Mouse (Mus musculus) CD4-positive, CD25-positive, alpha-beta regulatory T cell, adult 2 months (primary cell): ENCODE data around the gene Irak2.
A peak's percentile ranks its signal among the peaks of the same experiment; 100 is the strongest.

Experiments used
- DNase-seq: peaks from one replicate; pipeline ENCODE4 v3.0.0-alpha.2; 2012; ENCODE audit warnings: low read depth, low spot score

Gene Irak2

GRCm38 (mm10) chr6:113638302-113639040 lies at the start of gene Irak2:
Irak2 (plus strand) TSS chr6:113638467.
- peak; percentile 97 for DNase-seq

GRCm38 (mm10) chr6:113592637-113593036 lies 45.6 kb upstream of the Irak2 start:
- no peak for DNase-seq

DNA sequence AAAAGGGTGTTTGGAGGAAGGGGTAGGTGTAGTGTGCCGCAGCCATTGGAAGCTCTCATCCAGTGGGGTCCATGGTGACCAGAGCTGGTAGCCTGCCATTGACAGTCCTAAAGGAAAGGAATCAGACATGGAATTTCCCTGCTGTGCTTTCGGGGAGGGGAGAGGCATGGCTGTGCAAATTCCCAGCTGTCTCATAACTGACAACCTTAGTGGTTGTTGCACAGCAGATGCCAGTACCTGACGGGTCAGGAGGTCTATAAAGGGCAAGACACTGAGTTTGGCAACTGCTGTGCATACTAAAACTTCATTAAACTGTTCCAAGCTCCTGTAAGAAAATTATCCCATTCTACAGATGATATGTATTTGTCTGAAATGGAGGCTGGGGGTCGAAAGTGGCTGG lies 40.3 kb upstream of the Irak2 start:
- DNase-seq: no peak

DNA sequence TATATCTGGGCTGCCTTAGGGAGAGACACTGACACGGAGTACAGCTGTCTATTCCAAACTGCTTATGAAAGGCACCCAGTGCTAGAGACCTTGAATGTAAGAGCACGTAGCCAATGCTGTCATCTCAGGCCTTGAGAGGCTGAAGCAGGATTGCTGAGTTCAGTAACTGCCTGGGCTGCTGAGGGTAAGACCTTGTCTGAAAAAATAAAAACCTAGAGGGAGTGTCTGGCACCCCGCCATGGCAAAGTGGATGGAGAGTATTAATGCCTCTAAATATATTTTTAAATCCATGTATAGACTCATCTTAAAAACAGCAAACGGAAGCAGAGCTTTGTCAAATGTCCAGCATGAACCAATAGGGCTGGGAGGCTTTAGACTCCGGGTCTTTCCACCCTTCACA lies 38.4 kb upstream of the Irak2 start:
- no peak for DNase-seq

DNA sequence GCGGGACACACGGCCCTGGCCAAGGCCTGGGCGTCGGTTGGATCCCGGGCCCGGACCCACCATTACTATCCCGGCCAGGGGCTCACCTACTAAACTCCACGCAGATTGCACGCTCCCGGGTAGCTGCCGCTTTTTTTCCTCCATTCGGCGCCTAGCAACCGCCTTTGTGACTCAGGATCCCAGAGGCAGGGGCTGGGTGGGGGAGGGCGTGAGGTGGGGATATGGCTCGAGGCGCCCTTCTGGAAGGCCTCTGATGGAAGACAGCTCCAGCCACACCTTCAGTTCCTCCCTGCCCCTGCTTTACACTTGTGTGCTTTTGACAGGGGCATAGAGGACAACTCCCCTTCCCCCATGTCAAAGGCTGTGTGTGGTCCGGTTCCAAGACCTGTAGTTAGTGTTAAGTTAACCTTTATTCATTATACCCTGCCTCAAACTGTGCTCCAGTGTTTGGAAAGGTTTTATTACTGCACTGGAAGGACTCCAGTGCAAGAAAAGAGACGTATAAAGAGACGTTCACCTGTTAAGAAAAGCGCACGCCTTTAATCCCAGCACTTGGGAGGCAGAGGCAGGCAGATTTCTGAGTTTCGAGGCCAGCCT lies 37.6 kb upstream of the Irak2 start, which contains the start of gene Fancd2os:
Gene Fancd2os, minus strand, starts transcription at position 173 of the 597 bp plus-strand sequence.
- DNase-seq: no peak

DNA sequence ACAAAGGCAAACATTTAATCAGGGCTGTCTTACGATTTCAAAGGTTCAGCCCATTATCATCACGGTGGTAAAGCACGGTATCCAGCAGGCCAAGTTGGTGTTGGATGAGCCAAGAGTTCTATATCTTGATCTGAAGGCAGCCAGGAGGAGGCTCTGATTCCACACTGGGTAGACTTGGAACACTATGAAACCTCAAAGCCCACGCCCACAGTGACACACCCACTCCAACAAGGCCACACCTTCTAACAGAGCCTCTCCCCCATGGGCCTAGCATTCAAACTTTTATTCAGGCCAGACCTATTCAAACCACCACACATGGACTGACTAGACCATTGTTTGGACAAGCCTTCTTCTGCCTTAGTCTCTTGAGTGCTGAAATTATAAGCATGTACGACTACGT lies 35.4 kb upstream of the Irak2 start:
- DNase-seq: peak; percentile 8

DNA sequence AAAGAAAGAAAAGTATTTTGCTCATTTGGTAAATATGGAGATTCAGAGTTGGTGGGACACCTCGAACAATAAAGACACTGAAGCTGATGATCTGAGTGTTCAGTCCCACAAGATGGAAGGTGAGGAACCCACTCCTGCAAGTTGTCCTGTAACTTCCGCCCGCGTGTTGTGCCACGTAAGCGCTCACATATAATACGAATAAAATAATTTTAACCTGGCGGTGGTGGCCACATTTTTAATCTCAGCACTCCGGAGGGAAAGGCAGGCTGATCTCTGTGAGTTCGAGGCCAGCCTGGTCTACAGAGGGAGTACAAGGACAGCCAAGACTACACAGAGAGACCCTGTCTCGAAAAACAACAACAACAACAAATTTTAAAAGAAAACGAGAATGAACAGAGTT lies 34.3 kb upstream of the Irak2 start:
- DNase-seq: no peak

DNA sequence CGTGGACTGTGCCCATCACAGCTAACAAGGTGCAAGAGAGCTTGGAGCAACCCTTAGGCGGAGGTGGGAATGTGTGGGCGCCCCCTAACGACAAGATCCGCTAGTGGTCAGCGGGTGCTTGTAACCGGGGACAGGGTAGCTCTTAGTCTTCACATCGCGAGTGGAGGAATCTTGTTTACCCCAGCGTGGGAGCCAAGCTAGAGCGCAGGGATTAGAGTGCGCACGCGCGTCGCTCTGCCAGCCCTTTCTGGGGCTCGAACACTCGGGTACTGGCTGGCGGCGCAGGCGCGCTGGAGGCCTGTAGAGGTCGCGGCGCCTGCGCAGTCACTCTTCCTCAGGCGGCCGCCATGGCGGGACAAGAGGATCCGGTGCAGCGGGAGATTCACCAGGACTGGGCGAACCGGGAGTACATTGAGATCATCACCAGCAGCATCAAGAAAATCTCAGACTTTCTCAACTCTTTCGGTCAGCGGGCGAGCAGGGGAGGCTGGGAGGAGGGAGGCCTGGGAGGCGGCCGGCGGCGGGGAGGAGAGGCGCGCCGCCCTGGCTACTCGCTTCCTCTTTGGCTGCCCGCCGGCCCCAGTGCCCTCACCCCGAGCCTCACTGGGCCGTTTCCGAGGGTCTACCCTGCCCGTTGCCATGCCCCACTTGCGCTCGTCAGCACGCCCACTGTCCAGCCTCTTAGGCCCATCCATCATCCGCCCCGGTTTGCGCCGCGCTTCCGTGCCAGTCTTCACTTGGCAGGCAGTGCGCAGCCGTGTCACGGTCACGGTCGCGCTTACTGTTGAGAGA lies 33.6 kb upstream of the Irak2 start, which contains the start of gene Brk1:
Gene Brk1, plus strand, starts transcription at position 341 of the 792 bp plus-strand sequence.
- DNase-seq: peak; percentile 94

- DNase-seq: no peak
Measured at GRCm38 (mm10) chr6:113605224-113605545, 33.1 kb upstream of the Irak2 start.

DNA sequence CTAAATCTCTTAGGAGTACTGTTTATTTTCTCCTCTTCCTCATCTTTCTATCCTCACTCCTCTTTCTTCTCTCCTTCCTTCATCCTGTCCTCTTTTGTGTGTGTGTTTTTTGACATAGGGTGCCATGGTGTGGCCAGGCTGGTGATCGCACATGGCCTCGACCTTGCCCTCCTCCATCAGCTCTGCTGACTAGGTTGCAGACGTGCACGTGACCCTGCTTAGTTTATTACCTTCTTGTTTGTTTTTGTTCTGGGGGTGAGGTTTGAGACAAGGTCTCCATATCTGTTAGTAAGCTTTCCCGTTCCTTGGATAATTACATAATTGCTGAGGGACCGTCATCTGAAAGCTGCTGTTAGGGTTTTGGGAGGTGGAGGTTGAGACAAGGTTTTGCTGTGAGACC lies 29.4 kb upstream of the Irak2 start:
- no peak for DNase-seq

- no peak for DNase-seq
Measured at GRCm38 (mm10) chr6:113609293-113609692, 29.0 kb upstream of the Irak2 start.

DNA sequence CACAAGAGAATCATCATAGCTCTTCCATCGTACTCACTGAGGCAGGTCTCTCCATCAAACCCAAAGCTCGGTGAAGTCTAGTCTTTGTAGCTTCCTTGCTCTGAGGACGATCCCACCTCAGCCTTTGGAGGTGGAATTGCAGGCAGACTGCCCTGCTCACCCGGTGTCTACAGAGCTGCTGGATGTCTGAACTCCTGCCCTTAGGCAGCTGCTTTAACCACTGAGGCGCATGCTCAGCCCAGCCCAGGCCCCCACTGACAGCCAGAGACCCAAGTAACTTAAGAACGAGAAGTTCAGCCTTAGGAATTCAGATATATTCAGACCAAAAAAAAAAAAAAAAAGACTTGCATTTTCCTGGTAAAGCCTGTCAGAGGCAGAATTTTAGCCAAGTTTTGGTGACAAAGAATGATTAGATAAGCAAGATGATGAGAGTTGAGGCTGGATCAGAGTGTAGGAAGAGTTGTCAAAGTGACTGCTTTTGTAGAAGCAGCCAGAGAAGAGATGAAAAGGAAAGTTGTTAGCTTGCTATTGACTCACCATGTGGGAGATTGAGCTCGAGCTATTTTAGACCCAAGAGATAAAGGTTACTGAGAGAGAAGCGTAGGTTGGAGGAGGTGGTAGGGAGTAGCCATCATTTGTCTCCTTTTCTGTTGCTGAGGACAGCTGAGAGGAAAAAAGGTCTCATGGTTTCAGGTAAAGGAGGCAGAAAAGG lies 25.9 kb upstream of the Irak2 start:
- DNase-seq: peak; percentile 16

GRCm38 (mm10) chr6:113614152-113614551 lies 24.1 kb upstream of the Irak2 start:
- DNase-seq: no peak

- no peak for DNase-seq
Measured at GRCm38 (mm10) chr6:113614997-113615396, 23.3 kb upstream of the Irak2 start.

GRCm38 (mm10) chr6:113615489-113615888 lies 22.8 kb upstream of the Irak2 start:
- DNase-seq: no peak

DNA sequence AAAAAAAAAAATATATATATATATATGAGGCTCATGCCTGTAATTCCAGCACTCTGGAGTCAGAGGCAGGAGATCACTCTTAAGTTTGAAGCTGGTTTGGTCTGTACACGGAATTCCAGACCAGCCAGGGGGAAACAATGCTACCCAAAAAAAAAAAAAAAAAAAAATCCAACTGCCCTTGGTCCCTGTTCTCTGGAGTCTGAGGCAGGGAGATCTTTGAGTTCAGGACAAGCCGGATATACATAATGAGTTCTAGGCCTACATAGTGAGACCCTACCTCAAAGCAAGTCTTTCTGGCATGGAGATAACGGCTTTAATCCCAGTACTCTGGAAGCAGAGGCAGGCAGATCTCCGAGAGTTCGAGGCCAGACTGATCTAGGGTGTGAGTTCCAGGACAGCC lies 14.9 kb upstream of the Irak2 start:
- DNase-seq: no peak

GRCm38 (mm10) chr6:113623941-113624751 lies 14.1 kb upstream of the Irak2 start, which contains the start of gene Vhl:
Vhl (plus strand) TSS chr6:113623959.
- DNase-seq: peak; percentile 89

DNA sequence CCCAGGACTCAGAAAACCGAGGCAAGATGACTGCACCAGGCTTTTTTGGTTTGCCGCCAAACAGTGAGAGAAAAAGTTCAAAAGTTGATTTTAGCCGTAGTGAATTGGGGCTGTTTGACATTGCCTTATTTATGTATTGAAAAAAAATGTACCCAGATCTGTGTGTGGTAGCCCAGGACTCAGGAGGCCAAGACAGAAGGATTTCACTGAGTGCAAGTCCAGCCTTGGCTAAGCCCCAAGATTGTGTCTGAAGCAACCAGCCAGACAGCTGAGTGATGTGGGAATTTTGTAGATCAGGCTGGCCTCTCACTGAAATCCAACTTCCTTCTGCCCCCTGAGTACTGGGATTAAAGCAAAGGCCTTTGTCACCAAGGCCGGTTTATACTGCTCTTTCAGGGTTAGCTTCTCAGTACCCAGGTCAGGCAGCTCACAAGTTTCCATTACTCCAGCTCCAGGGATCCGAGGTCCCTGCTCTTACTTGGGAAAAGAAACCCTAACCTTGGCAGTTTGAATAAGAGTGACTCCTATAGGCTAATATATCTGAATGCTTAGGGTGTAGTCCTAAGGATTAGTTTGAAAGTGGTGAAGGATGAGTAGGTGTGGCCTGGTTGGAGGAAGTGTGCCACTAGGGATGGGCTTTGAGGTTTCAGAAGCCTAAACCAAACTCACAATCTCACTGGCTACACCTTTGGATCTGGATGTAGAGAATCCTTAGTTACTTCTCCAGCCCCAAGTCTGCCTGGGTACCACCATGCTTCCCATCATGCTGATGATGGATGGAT lies 13.1 kb upstream of the Irak2 start:
- no peak for DNase-seq

DNA sequence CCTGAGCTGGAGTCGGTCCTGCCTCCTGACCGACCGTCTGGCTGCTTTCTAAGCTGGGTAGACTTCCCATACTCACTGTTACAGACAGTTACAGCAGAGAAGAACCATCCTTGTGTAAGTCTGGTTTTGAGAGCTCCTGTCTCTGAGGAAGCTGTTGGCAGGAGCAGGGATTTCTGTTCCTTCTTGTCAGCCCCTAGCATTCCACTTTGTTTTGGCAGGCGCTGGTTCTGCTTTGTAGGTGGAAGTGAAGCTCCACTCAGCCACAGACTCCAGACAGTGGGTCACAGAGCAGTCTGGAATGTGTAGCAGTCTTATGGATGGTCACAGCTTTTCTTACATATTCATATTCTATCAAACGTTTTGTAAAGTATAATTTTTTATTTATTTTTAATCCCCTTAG lies 7.9 kb upstream of the Irak2 start:
- DNase-seq: no peak

- no peak for DNase-seq
Measured at GRCm38 (mm10) chr6:113632863-113633262, 5.4 kb upstream of the Irak2 start.
